Mouse (Mus musculus) kidney, adult 2 months (tissue): Measurements from ENCODE around the gene Ip6k3.

ENCODE experiments used
- CTCF ChIP-seq: fragments of 200-500 bp; conservative IDR thresholded peaks from 2 replicates; pipeline ENCODE4 v1.5.1; 2011; ENCODE audit warnings: low read depth, mild to moderate bottlenecking, control low read depth, low read length, moderate library complexity, mixed read lengths; ENCODE audit not compliant: insufficient read depth, insufficient read length
- POLR2A ChIP-seq: fragments of 200-500 bp; IDR thresholded peaks from one replicate; pipeline ENCODE4 v1.6.1; 2011; ENCODE audit warnings: low read depth, low read length, control low read depth

GRCm38 (mm10) chr17:27212006-27212405 is 44.4 kb upstream of the Ip6k3 start:
- TF ChIP-seq CTCF (no peak), POLR2A (no peak)
